ENCODE assay signal across 1 mouse cellular context in the genomic region with DNA sequence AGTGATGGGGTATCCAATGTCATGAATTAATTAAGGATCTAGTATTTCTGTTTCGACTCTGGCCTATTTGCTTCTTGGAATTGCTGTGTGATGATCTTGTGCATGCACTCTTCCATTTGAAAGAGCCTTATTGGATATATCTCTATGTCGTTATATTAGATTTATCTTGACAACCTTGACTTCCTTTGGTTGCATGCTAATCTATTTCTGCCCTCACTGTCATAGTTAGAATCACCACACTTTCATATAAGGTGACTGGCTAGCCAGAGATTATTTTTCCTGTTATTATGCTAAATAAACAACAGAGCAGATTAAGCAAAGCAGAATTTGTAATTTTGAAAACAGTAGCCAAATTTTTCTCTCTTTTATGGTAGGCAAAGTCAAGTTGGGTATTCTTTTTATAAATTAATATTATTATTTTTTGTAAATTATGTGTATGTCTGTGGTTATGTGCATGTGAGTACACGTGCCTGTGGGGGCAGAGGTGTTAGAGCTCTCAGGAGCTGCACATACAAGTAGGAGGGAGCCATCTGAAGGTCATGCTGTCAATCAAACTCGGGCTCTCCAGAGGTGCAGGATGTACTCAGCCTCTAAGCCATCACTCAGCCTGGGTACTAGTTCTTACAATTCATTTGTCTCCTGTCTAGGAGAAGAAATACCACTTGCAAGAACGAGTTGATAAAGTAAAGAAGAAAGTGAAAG.
TF ChIP-seq lines count a peak whose summit lies in the region.

No protein-coding gene starts in this region.

TF ChIP-seq in MEL, 35 proteins besides CTCF, POLR2A, EP300 and RAD21:
- TF ChIP-seq MXI1 (IDR thresholded peaks at IDR 0.05; ENCODE audit: low read depth, low read length), result no peak
- TF ChIP-seq SIN3A (IDR thresholded peaks at IDR 0.05; ENCODE audit: low read length), result no peak; the same call in 1 of the 2 replicates
- no peak; the same call in 1 of the 2 replicates for TF ChIP-seq MYB (IDR thresholded peaks at IDR 0.05; ENCODE audit: low read depth, low read length)
- no peak for TF ChIP-seq MYC (IDR thresholded peaks at IDR 0.05; ENCODE audit: low read depth, low read length)
- TF ChIP-seq ETS1 (IDR thresholded peaks at IDR 0.05; ENCODE audit: low read depth, low read length), result 0 out of 2 replicates have a peak, but pooled peaks have one; percentile 30
- no peak for TF ChIP-seq USF2 (IDR thresholded peaks at IDR 0.05; ENCODE audit: borderline replicate concordance in 1 of 2, insufficient read depth in 1 of 2, low read depth in 1 of 2, low read length in 2 of 2)
- TF ChIP-seq GATA1 (IDR thresholded peaks at IDR 0.05; ENCODE audit: low read depth, low read length), result peak; percentile 37; the same call in 1 of the 2 replicates
- TF ChIP-seq NRF1 (IDR thresholded peaks at IDR 0.05; ENCODE audit: insufficient read depth, low read depth, low read length, poor library complexity, severe bottlenecking), result no peak
- peak; percentile 19; the same call in 1 of the 2 replicates for TF ChIP-seq MEF2A (IDR thresholded peaks at IDR 0.05; ENCODE audit: extremely low read depth, insufficient replicate concordance, low read depth, low read length, poor library complexity, severe bottlenecking)
- no peak for TF ChIP-seq ZNF384 (IDR thresholded peaks at IDR 0.05; ENCODE audit: low read depth, low read length)
- no peak for TF ChIP-seq JUND (IDR thresholded peaks at IDR 0.05; ENCODE audit: low read depth, low read length)
- TF ChIP-seq ZKSCAN1 (IDR thresholded peaks at IDR 0.05; ENCODE audit: low read depth, low read length), result no peak
- no peak for TF ChIP-seq BHLHE40 (IDR thresholded peaks at IDR 0.05; ENCODE audit: borderline replicate concordance, low read depth, low read length)
- TF ChIP-seq CHD2 (IDR thresholded peaks at IDR 0.05; ENCODE audit: low read length), result no peak
- no peak for TF ChIP-seq POLR2AphosphoS2 (IDR thresholded peaks at IDR 0.05; ENCODE audit: low read length)
- TF ChIP-seq CHD1 (IDR thresholded peaks at IDR 0.05; ENCODE audit: low read depth, low read length), result no peak
- TF ChIP-seq POLR2AphosphoS5 (IDR thresholded peaks at IDR 0.05; ENCODE audit: borderline replicate concordance, low read depth, low read length), result no peak
- TF ChIP-seq ZMIZ1 (IDR thresholded peaks at IDR 0.05; ENCODE audit: low read depth, low read length), result no peak
- TF ChIP-seq GABPA (IDR thresholded peaks at IDR 0.05; ENCODE audit: low read depth, low read length), result no peak
- no peak for TF ChIP-seq USF1 (IDR thresholded peaks at IDR 0.05; ENCODE audit: low read depth, low read length)
- peak; percentile 76 for TF ChIP-seq TCF12 (IDR thresholded peaks at IDR 0.05; ENCODE audit: low read depth, low read length)
- TF ChIP-seq MAFK (IDR thresholded peaks at IDR 0.05; ENCODE audit: borderline replicate concordance, low read depth, low read length), result no peak
- TF ChIP-seq ZC3H11A (IDR thresholded peaks at IDR 0.05; ENCODE audit: low read depth, low read length), result no peak
- TF ChIP-seq E2F4 (IDR thresholded peaks at IDR 0.05; ENCODE audit: borderline replicate concordance, low read depth, low read length), result no peak
- no peak for TF ChIP-seq NELFE (IDR thresholded peaks at IDR 0.05; ENCODE audit: low read depth, low read length)
- TF ChIP-seq TAL1 (IDR thresholded peaks at IDR 0.05; ENCODE audit: low read length), result peak; percentile 13; the same call in 1 of the 2 replicates
- no peak for TF ChIP-seq ELF1 (IDR thresholded peaks at IDR 0.05; ENCODE audit: low read depth, low read length)
- no peak for TF ChIP-seq UBTF (IDR thresholded peaks at IDR 0.05; ENCODE audit: borderline replicate concordance, insufficient read depth, low read depth, low read length)
- TF ChIP-seq MAZ (IDR thresholded peaks at IDR 0.05; ENCODE audit: low read depth, low read length), result no peak
- TF ChIP-seq MAX (IDR thresholded peaks at IDR 0.05; ENCODE audit: low read length), result no peak
- TF ChIP-seq SMC3 (IDR thresholded peaks at IDR 0.05; ENCODE audit: low read depth, low read length), result no peak
- no peak for TF ChIP-seq TBP (IDR thresholded peaks at IDR 0.05; ENCODE audit: low read depth, low read length)
- no peak for TF ChIP-seq HCFC1 (IDR thresholded peaks at IDR 0.05; ENCODE audit: low read depth, low read length)
- peak; percentile 76 for TF ChIP-seq RCOR1 (IDR thresholded peaks at IDR 0.05; ENCODE audit: low read depth, low read length)
- TF ChIP-seq KAT2A (conservative IDR thresholded peaks at IDR 0.05; ENCODE audit: low read depth, low read length), result no peak
